Mouse (Mus musculus): ENCODE measurements around the gene Dcps. TPM values are rescaled to one million over a fixed set of nuclear protein-coding genes. Genes with fewer than 3 reads are reported as not detected.

Dcps gene
- polyA plus RNA-seq, 1 experiment from 2014 or later, result 92.0 TPM

- H3K9ac ChIP-seq (ENCODE audit: low read length), result no peak overlapping the region
- ATAC-seq (ENCODE audit: insufficient read depth, low FRiP score, low TSS enrichment) (no peak), DNase-seq (ENCODE audit: low spot score) (no peak)
- H3K4me2 ChIP-seq (ENCODE audit: low read depth), result no peak overlapping the region
- H3K4me1 ChIP-seq (ENCODE audit: control insufficient read depth, insufficient read depth, low read length), result no peaks in the 10 kb centered on the region
- H3K9me3 ChIP-seq (ENCODE audit: control insufficient read depth, low read length), result no peaks in the 10 kb centered on the region
- 91% methylated on average over 10 of the region's 10 CpGs for WGBS
- H3K27me3 ChIP-seq (ENCODE audit: control insufficient read depth, insufficient read depth, low read length), result no peaks in the 10 kb centered on the region
- no peak overlapping the region for H3K4me3 ChIP-seq (ENCODE audit: low read depth, low read length)
- peaks cover 3% of the 10 kb centered on the region; the same call in 1 of the 2 replicates for H3K36me3 ChIP-seq (ENCODE audit: control insufficient read depth, insufficient read depth, low read length)
- no peak overlapping the region for H3K27ac ChIP-seq (ENCODE audit: low read depth, low read length)
These were observed 11.6 kb upstream of the Dcps start for GRCm38 (mm10) chr9:35187351-35187903.

DNA sequence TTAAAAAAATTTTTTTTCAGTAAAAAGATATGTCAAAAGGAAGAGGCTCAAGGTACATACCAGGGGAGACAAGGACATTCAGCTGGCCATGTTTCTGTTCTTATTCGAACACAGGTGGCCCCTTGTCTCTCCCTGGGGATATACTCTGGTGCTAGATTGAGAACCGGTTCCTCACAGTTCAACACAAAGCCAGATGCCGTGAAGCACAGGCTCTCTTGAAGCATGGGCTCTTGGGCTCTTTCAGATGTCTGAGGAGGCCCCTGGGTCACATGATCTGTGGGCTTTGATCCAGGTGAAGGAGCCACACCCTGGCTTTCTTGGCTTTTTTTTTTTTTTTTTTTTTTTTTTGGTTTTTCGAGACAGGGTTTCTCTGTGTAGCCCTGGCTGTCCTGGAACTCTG, 10.6 kb upstream of the Dcps start:
- ATAC-seq (ENCODE audit: insufficient read depth, low FRiP score, low TSS enrichment) (no peak), DNase-seq (ENCODE audit: low spot score) (no peak)
- H3K36me3 ChIP-seq (ENCODE audit: control insufficient read depth, insufficient read depth, low read length), result peaks cover 3% of the 10 kb centered on the region; the same call in 1 of the 2 replicates
- H3K9me3 ChIP-seq (ENCODE audit: control insufficient read depth, low read length), result no peaks in the 10 kb centered on the region
- no peak overlapping the region for H3K4me3 ChIP-seq (ENCODE audit: low read depth, low read length)
- no peak overlapping the region for H3K27ac ChIP-seq (ENCODE audit: low read depth, low read length)
- WGBS, result 89% methylated on average over 3 of the region's 4 CpGs
- H3K4me2 ChIP-seq (ENCODE audit: low read depth), result no peak overlapping the region
- H3K27me3 ChIP-seq (ENCODE audit: control insufficient read depth, insufficient read depth, low read length), result no peaks in the 10 kb centered on the region
- H3K9ac ChIP-seq (ENCODE audit: low read length), result no peak overlapping the region
- no peaks in the 10 kb centered on the region for H3K4me1 ChIP-seq (ENCODE audit: control insufficient read depth, insufficient read depth, low read length)

DNA sequence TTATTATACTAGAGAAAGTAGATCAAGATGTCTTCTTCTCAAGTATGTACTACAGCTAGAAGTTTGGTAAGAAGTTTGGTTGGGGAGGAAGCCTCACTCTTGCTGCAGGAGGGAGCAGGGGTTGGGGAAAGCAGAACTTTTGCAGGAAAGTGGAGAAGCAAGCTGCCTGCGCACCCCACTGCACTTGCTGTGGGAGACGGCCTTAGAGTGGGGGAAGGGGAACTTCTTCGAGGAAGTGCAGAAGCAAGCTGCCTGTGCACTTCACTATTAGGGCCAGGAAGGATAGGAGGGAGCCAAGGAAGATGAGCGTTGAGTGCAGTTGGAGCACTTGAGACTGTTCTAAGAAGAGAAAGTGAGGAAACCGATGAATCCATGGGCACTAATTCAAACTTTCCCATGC, 7.5 kb upstream of the Dcps start:
- Histone ChIP-seq H3K9me3 (ENCODE audit: control insufficient read depth, low read length) (no peaks in the 10 kb centered on the region), H3K36me3 (ENCODE audit: control insufficient read depth, insufficient read depth, low read length) (no peaks in the 10 kb centered on the region; the same call in 1 of the 2 replicates), H3K4me2 (ENCODE audit: low read depth) (no peak overlapping the region), H3K27ac (ENCODE audit: low read depth, low read length) (no peak overlapping the region), H3K27me3 (ENCODE audit: control insufficient read depth, insufficient read depth, low read length) (no peaks in the 10 kb centered on the region), H3K4me3 (ENCODE audit: low read depth, low read length) (no peak overlapping the region), H3K4me1 (ENCODE audit: control insufficient read depth, insufficient read depth, low read length) (no peaks in the 10 kb centered on the region), H3K9ac (ENCODE audit: low read length) (no peak overlapping the region)
- ATAC-seq (ENCODE audit: insufficient read depth, low FRiP score, low TSS enrichment), result no peak
- WGBS, result 67% methylated on average over 5 of the region's 5 CpGs
- DNase-seq (ENCODE audit: low spot score), result no peak

DNA sequence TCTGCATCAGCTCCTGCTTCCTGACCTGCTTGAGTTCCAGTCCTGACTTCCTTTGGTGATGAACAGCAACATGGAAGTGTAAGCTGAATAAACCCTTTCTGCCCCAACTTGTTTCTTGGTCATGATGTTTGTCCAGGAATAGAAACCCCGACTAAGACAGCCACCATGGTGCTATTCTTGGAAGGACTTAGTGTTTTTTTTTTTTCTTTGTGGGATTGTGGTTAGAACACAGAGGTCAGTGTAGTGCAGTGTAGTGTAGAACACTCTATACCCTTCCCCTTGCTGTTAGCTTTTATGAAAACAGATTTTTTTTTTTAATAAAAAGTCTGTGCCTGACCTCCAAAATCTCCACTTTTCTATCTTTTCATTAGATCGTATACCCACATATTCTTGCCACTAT, 7.0 kb upstream of the Dcps start:
- no peak overlapping the region for H3K9ac ChIP-seq (ENCODE audit: low read length)
- WGBS, result 90% methylated on average over 2 of the region's 2 CpGs

GRCm38 (mm10) chr9:35176124-35176659, 331 bp upstream of the Dcps start:
- Histone ChIP-seq H3K27me3 (ENCODE audit: control insufficient read depth, insufficient read depth, low read length) (no peaks in the 10 kb centered on the region), H3K36me3 (ENCODE audit: control insufficient read depth, insufficient read depth, low read length) (no peaks in the 10 kb centered on the region), H3K4me2 (ENCODE audit: low read depth) (peak overlapping the region; percentile 59), H3K4me1 (ENCODE audit: control insufficient read depth, insufficient read depth, low read length) (peaks cover 5% of the 10 kb centered on the region; the same call in 1 of the 2 replicates), H3K27ac (ENCODE audit: low read depth, low read length) (no peak overlapping the region), H3K9ac (ENCODE audit: low read length) (peak overlapping the region; percentile 66), H3K4me3 (ENCODE audit: low read depth, low read length) (peak overlapping the region; percentile 59), H3K9me3 (ENCODE audit: control insufficient read depth, low read length) (no peaks in the 10 kb centered on the region)
- no peak for DNase-seq (ENCODE audit: low spot score)
- 51% methylated on average over 14 of the region's 14 CpGs for WGBS
- ATAC-seq (ENCODE audit: insufficient read depth, low FRiP score, low TSS enrichment), result peak; percentile 42; the same call in 1 of the 2 replicates

More for the DNA sequence above, 7.0 kb upstream of the Dcps start:
- H3K27ac ChIP-seq (ENCODE audit: low read depth, low read length), result no peak overlapping the region
- no peak overlapping the region for H3K4me3 ChIP-seq (ENCODE audit: low read depth, low read length)
- H3K27me3 ChIP-seq (ENCODE audit: control insufficient read depth, insufficient read depth, low read length), result no peaks in the 10 kb centered on the region
- no peak overlapping the region for H3K4me2 ChIP-seq (ENCODE audit: low read depth)
- H3K36me3 ChIP-seq (ENCODE audit: control insufficient read depth, insufficient read depth, low read length), result no peaks in the 10 kb centered on the region; the same call in 1 of the 2 replicates
- H3K9me3 ChIP-seq (ENCODE audit: control insufficient read depth, low read length), result no peaks in the 10 kb centered on the region
- no peaks in the 10 kb centered on the region for H3K4me1 ChIP-seq (ENCODE audit: control insufficient read depth, insufficient read depth, low read length)
- DNase-seq (ENCODE audit: low spot score), result no peak
- ATAC-seq (ENCODE audit: insufficient read depth, low FRiP score, low TSS enrichment), result no peak

GRCm38 (mm10) chr9:35173331-35173730, 2.5 kb downstream of the Dcps start:
- WGBS, result 84% methylated on average over 1 of the region's 1 CpGs
- no peaks in the 10 kb centered on the region for H3K36me3 ChIP-seq (ENCODE audit: control insufficient read depth, insufficient read depth, low read length)
- DNase-seq (ENCODE audit: low spot score) (no peak), ATAC-seq (ENCODE audit: insufficient read depth, low FRiP score, low TSS enrichment) (no peak)
- H3K4me2 ChIP-seq (ENCODE audit: low read depth), result no peak overlapping the region
- H3K4me3 ChIP-seq (ENCODE audit: low read depth, low read length), result no peak overlapping the region
- H3K9me3 ChIP-seq (ENCODE audit: control insufficient read depth, low read length), result no peaks in the 10 kb centered on the region
- no peak overlapping the region for H3K27ac ChIP-seq (ENCODE audit: low read depth, low read length)
- H3K4me1 ChIP-seq (ENCODE audit: control insufficient read depth, insufficient read depth, low read length), result peaks cover 5% of the 10 kb centered on the region; the same call in 1 of the 2 replicates
- H3K9ac ChIP-seq (ENCODE audit: low read length), result no peak overlapping the region
- H3K27me3 ChIP-seq (ENCODE audit: control insufficient read depth, insufficient read depth, low read length), result no peaks in the 10 kb centered on the region

DNA sequence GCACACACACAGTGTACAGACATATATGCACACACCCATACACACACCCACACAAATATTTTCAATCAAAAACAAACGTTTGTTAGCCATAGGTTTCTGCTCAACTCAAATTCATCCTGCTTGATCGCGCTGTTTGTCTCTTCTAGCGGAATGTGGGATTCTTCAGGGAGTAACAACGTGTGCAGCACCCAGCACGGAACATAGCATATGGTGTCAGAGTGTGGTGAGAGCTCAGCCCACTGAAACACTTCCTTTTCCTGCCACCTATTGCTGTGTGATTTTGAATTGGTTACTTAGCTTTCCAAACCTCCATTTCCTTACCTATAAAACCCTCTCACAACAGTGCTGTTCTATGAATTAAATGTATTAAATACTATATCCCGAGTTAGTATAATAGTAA, 5.8 kb downstream of the Dcps start:
- no peaks in the 10 kb centered on the region for H3K27me3 ChIP-seq (ENCODE audit: control insufficient read depth, insufficient read depth, low read length)
- peaks cover 6% of the 10 kb centered on the region; the same call in 1 of the 2 replicates for H3K4me1 ChIP-seq (ENCODE audit: control insufficient read depth, insufficient read depth, low read length)
- no peak overlapping the region for H3K27ac ChIP-seq (ENCODE audit: low read depth, low read length)
- ATAC-seq (ENCODE audit: insufficient read depth, low FRiP score, low TSS enrichment), result no peak
- H3K4me2 ChIP-seq (ENCODE audit: low read depth), result no peak overlapping the region
- no peaks in the 10 kb centered on the region for H3K36me3 ChIP-seq (ENCODE audit: control insufficient read depth, insufficient read depth, low read length)
- no peak for DNase-seq (ENCODE audit: low spot score)
- 92% methylated on average over 7 of the region's 7 CpGs for WGBS
- H3K9ac ChIP-seq (ENCODE audit: low read length), result no peak overlapping the region
- H3K4me3 ChIP-seq (ENCODE audit: low read depth, low read length), result no peak overlapping the region
- H3K9me3 ChIP-seq (ENCODE audit: control insufficient read depth, low read length), result no peaks in the 10 kb centered on the region

GRCm38 (mm10) chr9:35166798-35167635, 8.8 kb downstream of the Dcps start:
- H3K36me3 ChIP-seq (ENCODE audit: control insufficient read depth, insufficient read depth, low read length), result no peaks in the 10 kb centered on the region
- H3K27me3 ChIP-seq (ENCODE audit: control insufficient read depth, insufficient read depth, low read length), result no peaks in the 10 kb centered on the region
- H3K4me3 ChIP-seq (ENCODE audit: low read depth, low read length), result no peak overlapping the region
- no peak overlapping the region for H3K9ac ChIP-seq (ENCODE audit: low read length)
- H3K4me1 ChIP-seq (ENCODE audit: control insufficient read depth, insufficient read depth, low read length), result 0 out of 2 replicates have a peak, but pooled peaks cover 2% of the 10 kb centered on the region
- DNase-seq (ENCODE audit: low spot score) (peak; percentile 20), ATAC-seq (ENCODE audit: insufficient read depth, low FRiP score, low TSS enrichment) (peak; percentile 56)
- H3K27ac ChIP-seq (ENCODE audit: low read depth, low read length), result no peak overlapping the region
- no peak overlapping the region for H3K4me2 ChIP-seq (ENCODE audit: low read depth)
- WGBS, result 36% methylated on average over 9 of the region's 9 CpGs
- H3K9me3 ChIP-seq (ENCODE audit: control insufficient read depth, low read length), result no peaks in the 10 kb centered on the region

Measured in neural tube, embryonic 11.5 days (tissue).